Mouse (Mus musculus) lung, adult 18-20 months (tissue): ENCODE results near the gene Umps.

Experiments used
- DNase-seq, 2 experiments: peaks; one replicate each; pipeline ENCODE4 v3.0.0; 2022; ENCODE audit warnings: mixed read lengths in 2 of 2

The Umps gene

DNA sequence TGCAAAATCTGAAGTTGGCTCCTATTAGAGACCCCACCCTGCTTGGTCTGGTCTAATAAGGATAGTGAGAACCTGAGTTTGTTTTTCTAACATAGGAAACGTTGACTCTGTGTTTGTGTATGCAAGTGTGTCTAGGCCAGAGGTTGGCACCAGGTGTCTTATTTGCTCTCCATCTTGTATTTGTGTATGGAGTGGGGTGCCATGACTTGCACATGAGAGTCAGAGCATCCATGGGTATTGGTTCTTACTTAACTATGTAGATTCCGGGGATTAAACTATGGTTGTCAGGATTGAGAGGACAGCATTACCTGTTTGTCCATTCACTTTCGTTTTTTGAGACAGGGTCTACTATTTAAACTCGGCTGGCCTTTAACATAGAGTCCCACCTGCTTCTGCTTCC is 13.8 kb downstream of the Umps start:
- DNase-seq: no peak

DNA sequence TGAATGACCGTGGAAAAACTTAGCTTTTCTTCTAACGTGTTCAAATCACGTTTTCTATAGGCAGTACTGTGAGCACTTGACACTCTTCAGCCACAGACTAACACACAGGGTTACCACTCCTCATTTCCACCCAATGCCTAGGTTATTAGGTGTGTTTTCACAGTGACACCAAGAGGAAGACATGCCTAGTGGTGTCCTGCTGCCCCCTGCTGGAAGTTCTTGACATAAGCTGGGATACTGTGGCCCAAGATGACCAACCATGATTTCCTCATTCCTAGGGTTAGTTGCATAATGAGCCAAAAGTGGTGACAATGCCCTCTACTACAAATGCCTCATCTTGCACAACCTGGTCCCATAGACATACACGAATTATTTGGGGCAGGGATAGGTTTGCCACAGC is 16.0 kb downstream of the Umps start:
- DNase-seq: peak; percentile 88 to 92

GRCm38 (mm10) chr16:33950386-33950785 is 16.5 kb downstream of the Umps start:
- no peak for DNase-seq

GRCm38 (mm10) chr16:33947664-33948571 is 18.9 kb downstream of the Umps start:
- no peak for DNase-seq

DNA sequence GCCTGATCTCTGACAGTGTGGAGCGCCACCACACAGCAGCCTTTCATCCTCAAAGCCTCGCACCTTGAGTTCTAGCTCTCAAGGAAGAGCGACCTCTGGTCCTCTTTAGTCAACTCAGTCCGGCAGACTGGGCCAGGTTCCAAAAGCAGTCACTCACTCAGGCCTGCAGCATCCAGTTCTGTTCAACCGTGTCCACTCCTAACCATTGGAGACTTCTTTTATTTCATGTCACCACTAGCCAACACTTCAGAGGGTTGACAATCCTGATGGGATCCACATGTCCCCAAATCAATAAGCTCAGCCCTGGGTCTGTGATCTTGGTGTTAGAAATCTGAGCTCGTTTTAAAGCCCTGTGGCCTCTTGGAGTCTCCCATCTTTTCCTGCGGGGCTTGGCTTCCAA is 20.8 kb downstream of the Umps start:
- DNase-seq: no peak

GRCm38 (mm10) chr16:33944772-33945171 is 22.1 kb downstream of the Umps start:
- no peak for DNase-seq

DNA sequence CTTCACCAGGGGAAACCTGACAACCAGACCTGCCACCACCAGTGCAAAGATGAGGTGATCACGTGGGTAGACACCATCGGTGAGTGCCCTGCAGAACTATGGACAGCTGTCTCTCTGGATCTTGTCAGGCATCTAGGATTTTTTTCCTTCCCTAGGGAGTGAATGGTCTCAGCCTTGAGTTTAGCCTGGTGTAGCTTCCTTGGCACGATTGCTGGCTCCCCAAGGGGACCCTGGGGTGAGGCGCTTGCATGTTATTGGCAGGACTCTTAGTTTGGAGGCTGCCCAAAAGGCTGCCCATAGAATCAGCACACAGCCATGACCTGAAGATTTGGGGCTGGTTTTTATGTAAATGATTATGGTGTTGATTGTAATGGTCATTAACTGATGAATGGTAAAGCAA is 22.7 kb downstream of the Umps start:
- DNase-seq: no peak

DNA sequence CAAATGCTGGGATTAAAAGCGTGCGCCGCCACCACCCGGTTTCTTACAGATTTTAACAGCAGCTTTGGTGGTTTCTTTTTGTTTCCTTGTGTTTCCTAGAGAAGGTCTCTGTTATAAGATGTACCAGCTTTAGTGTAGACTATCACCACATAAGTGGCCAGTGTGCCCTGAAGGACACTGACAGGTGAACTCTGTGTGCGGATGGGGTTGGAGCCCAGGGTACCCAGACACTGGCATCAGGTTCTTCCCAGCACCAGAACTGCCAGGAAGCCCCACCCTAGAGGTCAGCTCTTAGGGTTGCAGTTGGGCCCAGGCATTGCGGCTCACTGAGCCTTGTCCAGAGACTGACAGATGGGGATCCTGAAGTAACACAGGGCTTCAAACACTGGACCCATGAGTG is 23.4 kb downstream of the Umps start:
- DNase-seq: no peak

DNA sequence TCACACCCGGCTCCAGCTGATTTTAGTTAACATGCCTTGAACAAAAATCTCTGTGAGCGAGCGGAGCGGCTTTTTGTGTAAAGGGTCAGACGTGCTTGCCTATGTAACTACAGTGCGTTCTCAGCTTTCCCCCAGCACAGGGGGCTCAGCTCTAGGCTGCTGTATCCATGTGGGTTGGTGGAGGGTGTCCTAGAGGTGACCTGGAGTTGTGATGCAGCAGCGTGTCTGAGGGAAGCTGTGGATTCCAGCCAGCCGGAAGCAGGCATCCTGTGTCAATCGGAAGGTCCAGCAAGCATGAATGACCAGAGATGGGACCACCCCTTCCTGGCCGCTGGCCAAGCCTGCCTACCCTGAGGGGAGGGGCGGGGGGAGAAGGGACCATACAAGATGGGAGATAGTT is 24.5 kb downstream of the Umps start:
- peak; percentile 24 to 58 for DNase-seq

DNA sequence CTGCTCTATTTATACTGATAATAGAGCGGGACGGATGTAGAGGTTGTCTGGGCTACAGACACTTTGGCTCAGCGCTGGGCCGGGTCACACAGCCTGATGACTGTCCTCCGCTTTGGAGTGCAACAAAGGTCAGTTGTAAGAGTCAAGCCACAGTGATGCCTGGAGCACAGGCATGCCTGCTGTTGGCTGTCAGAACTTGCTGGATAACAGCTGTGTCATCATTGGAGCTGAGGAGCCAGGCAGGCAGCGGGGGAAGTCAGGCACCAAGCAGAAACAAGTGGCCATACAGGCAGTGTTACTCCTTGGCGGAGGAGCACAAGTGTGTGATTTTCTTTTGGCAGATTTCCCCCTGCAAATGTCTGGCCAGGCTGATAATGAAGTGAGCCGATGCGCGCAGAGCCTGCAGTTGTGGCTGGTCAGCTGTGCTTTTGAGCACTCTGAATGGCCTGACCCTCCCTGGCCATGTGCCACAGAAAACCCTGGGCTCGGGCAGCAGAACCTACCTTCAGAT is 25.5 kb downstream of the Umps start:
- peak; percentile 35 to 48 for DNase-seq

- no peak for DNase-seq
Observed at GRCm38 (mm10) chr16:33940095-33940494, 26.7 kb downstream of the Umps start.

- DNase-seq: no peak
Observed at GRCm38 (mm10) chr16:33939636-33940035, 27.2 kb downstream of the Umps start.

DNA sequence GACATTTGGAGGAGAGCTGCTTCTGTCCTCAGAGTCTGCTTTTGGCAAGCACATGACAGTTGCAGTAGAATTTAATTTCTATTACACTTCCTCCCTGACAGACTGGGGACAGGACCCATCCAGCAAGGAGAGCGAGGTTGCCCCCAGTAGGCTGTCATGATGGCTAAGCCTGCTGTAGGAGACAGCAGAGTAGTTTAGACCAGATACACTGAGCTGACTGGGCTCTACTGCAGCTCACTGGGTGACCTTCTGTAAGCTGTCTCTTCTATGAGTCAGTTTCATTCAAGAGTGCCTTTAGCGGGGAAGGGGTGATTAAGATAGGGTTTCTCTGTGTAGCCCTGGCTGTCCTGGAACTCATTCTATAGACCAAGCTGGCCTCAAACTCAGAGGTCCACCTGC is 27.7 kb downstream of the Umps start:
- DNase-seq: no peak

- DNase-seq: no peak
Observed at GRCm38 (mm10) chr16:33938311-33939132, 28.3 kb downstream of the Umps start.

DNA sequence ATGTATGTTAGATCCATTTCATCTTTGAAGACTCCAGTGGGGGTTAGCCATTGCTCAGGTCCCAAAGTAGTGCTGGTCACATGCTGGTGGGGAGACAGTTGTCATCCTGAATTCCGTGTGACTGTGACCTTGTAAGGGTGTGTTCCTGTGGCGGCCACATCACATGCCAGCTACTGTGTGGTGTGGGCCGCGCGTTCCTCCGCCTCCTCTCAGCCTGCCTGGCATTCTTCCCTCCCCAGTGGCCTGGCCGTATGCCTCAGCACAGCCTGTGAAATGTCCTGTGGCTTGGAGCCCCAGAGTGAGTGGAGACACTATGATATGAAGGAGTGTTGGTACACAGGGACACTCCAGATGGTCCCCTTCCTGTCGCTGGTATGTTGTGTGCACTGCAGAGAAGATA is 29.3 kb downstream of the Umps start:
- DNase-seq: peak; percentile 72 to 80

DNA sequence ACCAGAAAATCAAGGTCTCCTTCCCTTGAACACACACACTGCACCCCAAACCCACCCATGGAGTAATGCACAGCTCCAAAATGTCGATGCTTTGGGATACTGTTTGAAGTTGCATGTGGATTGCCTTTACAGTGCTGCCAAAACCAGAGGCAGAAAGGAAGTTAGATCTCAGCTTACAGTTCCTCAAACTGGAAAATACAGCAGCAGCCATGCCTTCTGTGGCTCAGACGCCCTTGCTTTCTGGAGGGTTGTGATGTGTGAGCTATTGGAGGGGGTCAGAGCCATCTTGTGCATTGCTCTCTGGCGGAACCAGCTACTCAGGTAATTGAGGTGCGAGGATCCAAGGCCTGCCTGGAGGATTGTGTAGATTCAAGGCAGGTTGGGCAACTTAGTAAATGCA is 30.0 kb downstream of the Umps start:
- no peak for DNase-seq

- DNase-seq: no peak
Observed at GRCm38 (mm10) chr16:33935407-33935785, 31.4 kb downstream of the Umps start.

DNA sequence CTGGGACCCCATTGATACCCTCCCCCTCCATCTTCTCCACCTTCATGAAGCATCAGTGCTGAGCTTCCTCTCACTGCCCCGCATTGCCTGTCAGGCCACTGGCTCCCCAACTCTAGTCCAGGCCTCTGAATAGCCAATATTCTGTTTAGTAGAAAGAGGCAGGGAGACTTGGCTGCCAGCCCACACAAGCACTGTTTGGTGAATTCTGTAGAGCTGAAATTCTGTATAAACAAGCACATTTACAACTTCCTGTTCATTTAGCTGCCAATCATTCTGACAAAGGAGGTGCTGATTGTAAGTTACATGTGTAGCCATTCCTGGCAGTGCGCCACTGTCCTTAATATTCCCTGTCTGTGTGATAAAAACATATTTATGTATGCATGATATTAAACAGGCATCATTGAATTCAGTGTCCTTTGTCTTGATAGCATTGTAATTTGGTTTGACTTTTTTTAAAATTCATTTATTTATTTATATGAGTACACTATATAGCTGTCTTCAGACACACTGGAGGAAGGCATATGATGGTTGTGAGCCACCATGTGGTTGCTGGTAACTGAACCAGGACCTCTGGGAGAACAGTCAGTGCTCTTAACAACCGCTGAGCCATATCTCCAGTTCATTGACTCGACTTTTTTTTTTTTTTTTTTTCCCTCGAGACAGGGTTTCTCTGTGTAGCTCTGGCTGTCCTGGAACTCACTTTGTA is 32.0 kb downstream of the Umps start:
- DNase-seq: peak in 1 of 2 experiments; percentile 38

DNA sequence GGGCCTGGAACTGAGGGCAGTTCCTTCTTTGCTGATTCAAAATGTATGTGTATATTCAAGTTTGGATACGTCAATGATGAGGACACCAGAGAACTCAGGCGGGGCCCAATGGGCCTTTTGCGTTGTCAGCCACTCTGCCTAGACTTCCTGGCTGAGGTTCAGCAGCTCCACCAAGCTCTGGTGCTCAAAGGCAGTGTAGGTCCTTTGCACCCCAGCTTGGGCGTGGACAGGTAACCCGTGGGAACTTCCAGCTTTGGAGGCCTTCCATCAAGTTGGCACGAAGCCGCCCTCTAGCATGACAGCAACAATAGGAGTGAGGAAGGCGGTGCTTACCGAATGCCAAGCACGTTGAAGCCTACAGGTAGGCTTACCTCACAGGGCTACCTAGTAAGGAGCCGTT is 33.4 kb downstream of the Umps start:
- DNase-seq: peak; percentile 65

DNA sequence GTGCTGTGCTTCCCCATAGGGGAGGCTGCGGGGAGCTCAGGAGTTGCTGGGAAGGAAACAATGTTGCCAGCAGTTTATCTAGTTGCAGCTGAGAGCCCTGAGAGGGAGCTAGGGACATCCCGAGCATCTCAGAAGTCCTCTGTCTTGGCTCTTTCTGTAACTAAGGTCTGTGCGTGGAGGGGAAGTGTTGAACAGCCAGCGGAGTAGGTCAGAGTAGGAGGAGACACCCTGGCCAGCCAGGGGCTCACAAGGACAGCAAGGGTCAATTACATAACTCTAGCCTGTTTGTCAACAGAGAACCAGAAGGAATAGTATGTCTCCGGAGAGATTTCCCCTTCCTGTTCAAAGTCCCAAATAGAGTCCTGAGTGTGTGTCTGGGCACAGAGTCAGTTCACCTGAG is 34.7 kb downstream of the Umps start:
- DNase-seq: peak; percentile 38 to 47

DNA sequence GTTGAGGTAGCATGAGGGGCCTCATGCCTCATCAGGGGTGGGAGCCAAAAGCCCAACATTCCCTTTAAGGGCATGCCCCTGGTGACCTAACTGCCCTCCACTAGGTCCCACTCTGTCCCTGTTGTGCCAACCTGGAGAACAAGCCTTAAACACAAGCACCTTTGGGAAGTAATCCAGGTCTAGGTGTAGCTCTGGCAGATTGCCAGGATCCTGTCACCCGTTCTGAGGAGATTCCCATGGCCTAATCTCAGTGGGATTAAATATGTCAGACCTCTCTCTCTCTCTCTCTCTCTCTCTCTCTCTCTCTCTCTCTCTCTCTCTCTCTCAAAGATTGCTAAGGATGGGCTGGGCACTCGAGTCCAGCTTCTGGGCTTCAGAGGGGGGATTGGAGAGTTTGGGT is 35.2 kb downstream of the Umps start:
- peak; percentile 36 to 55 for DNase-seq

GRCm38 (mm10) chr16:33930785-33931184 is 36.1 kb downstream of the Umps start:
- no peak for DNase-seq
